ENCODE assay signal across 10 mouse cellular contexts in genomic region chr2:158339948-158340564, GRCm38 (mm10). TPM values are rescaled to one million over a fixed set of nuclear protein-coding genes. Genes with fewer than 3 reads are reported as not detected.
DNase-seq lines count a peak whose midpoint lies in the region; ATAC-seq and TF ChIP-seq lines count a peak whose summit lies in the region.
"Had no signal": no experiment of that assay in that cellular context is flagged by ENCODE, and none has a peak within 500 bp of the region (broad histone marks: within the 10 kb centered on the region; RNA-seq: fewer than 3 reads in every experiment).

No protein-coding gene starts in this region.

- no peak for ATAC-seq in intestine, embryonic 14.5 days (replicated peaks; ENCODE audit: low FRiP score, low TSS enrichment, low read depth)
- no peak for ATAC-seq in intestine, embryonic 16.5 days
- ATAC-seq in midbrain, embryonic 14.5 days (ENCODE audit: low FRiP score, low TSS enrichment): peak; percentile 60; the same call in 1 of the 2 replicates

- no peak overlapping the region for H3K27ac ChIP-seq in intestine, embryonic 14.5 days (ENCODE audit: low read depth)
- no peak overlapping the region for H3K27ac ChIP-seq in intestine, embryonic 16.5 days (ENCODE audit: low read length)
- H3K27ac ChIP-seq in ES-Bruce4 (ENCODE audit: insufficient read depth, low read length): no peak overlapping the region
- peak overlapping the region; percentile 56; the same call in 1 of the 2 replicates for H3K27ac ChIP-seq in midbrain, embryonic 14.5 days (replicated peaks; ENCODE audit: low read depth, low read length)
- H3K27ac ChIP-seq: embryonic facial prominence, embryonic 13.5 days; limb, embryonic 15.5 days had no signal

- no peaks in the 10 kb centered on the region for H3K27me3 ChIP-seq in intestine, embryonic 14.5 days (replicated peaks; ENCODE audit: control insufficient read depth, insufficient read depth, low read length)
- no peaks in the 10 kb centered on the region for H3K27me3 ChIP-seq in intestine, embryonic 16.5 days (replicated peaks; ENCODE audit: control insufficient read depth, insufficient read depth, low read length)
- H3K27me3 ChIP-seq in ES-Bruce4 (ENCODE audit: control insufficient read depth, insufficient read depth, low read length, poor library complexity, severe bottlenecking): no peaks in the 10 kb centered on the region
- no peaks in the 10 kb centered on the region for H3K27me3 ChIP-seq in midbrain, embryonic 14.5 days (ENCODE audit: control insufficient read depth, insufficient read depth, low read length)
- H3K27me3 ChIP-seq: limb, embryonic 15.5 days had no signal

- H3K4me3 ChIP-seq in intestine, embryonic 14.5 days (ENCODE audit: low read depth, low read length): no peak overlapping the region
- H3K4me3 ChIP-seq in intestine, embryonic 16.5 days (ENCODE audit: low read length): no peak overlapping the region
- no peak overlapping the region for H3K4me3 ChIP-seq in ES-Bruce4 (ENCODE audit: low read depth, low read length)
- H3K4me3 ChIP-seq in midbrain, embryonic 14.5 days (replicated peaks; ENCODE audit: low read depth, low read length): no peak overlapping the region
- H3K4me3 ChIP-seq: embryonic facial prominence, embryonic 13.5 days; limb, embryonic 15.5 days had no signal

- DNase-seq in intestine, embryonic 14.5 days (ENCODE audit: low spot score): peak; percentile 81
- DNase-seq in cerebellum, postnatal 10 days: peak; percentile 83 to 89
- DNase-seq in frontal cortex, postnatal 36 days (ENCODE audit: low spot score in 2 of 2): peak; percentile 56 to 60
- peak; percentile 68 to 72 for DNase-seq in left cerebral cortex, postnatal 14 days (ENCODE audit: low spot score in 2 of 2)
- DNase-seq in midbrain, embryonic 14.5 days: peak; percentile 87
- peak; percentile 63 for DNase-seq in thymus, postnatal 25 days

- H3K4me2 ChIP-seq in intestine, embryonic 14.5 days (ENCODE audit: low read length): no peak overlapping the region
- H3K4me2 ChIP-seq in intestine, embryonic 16.5 days (ENCODE audit: low read depth, low read length): no peak overlapping the region
- H3K4me2 ChIP-seq in midbrain, embryonic 14.5 days (ENCODE audit: low read length): no peak overlapping the region
- H3K4me2 ChIP-seq: embryonic facial prominence, embryonic 13.5 days; limb, embryonic 15.5 days had no signal

- H3K36me3 ChIP-seq in intestine, embryonic 14.5 days (ENCODE audit: control insufficient read depth, insufficient read depth, low read length): no peaks in the 10 kb centered on the region
- H3K36me3 ChIP-seq in intestine, embryonic 16.5 days (ENCODE audit: control insufficient read depth, insufficient read depth, low read length): no peaks in the 10 kb centered on the region
- H3K36me3 ChIP-seq in ES-Bruce4 (ENCODE audit: control insufficient read depth, insufficient read depth, low read length, poor library complexity, severe bottlenecking): no peaks in the 10 kb centered on the region
- no peaks in the 10 kb centered on the region for H3K36me3 ChIP-seq in midbrain, embryonic 14.5 days (ENCODE audit: control insufficient read depth, insufficient read depth, low read length)
- H3K36me3 ChIP-seq: embryonic facial prominence, embryonic 13.5 days; limb, embryonic 15.5 days had no signal

- no peaks in the 10 kb centered on the region for H3K9me3 ChIP-seq in intestine, embryonic 14.5 days (ENCODE audit: control insufficient read depth, low read length)
- no peaks in the 10 kb centered on the region for H3K9me3 ChIP-seq in intestine, embryonic 16.5 days (ENCODE audit: control insufficient read depth, low read length)
- no peaks in the 10 kb centered on the region for H3K9me3 ChIP-seq in ES-Bruce4 (replicated peaks; ENCODE audit: control insufficient read depth, insufficient read depth, low read length, poor library complexity, severe bottlenecking)
- H3K9me3 ChIP-seq in midbrain, embryonic 14.5 days (ENCODE audit: control insufficient read depth, low read length): no peaks in the 10 kb centered on the region
- H3K9me3 ChIP-seq: embryonic facial prominence, embryonic 13.5 days; limb, embryonic 15.5 days had no signal

- H3K4me1 ChIP-seq in intestine, embryonic 14.5 days (replicated peaks; ENCODE audit: control insufficient read depth, insufficient read depth, low read length): no peaks in the 10 kb centered on the region
- H3K4me1 ChIP-seq in intestine, embryonic 16.5 days (ENCODE audit: control insufficient read depth, insufficient read depth, low read length): no peaks in the 10 kb centered on the region
- H3K4me1 ChIP-seq in ES-Bruce4 (ENCODE audit: control insufficient read depth, insufficient read depth, low read length): no peaks in the 10 kb centered on the region
- H3K4me1 ChIP-seq in midbrain, embryonic 14.5 days (ENCODE audit: control insufficient read depth, insufficient read depth, low read length): 0 out of 2 replicates have a peak, but pooled peaks cover 2% of the 10 kb centered on the region
- H3K4me1 ChIP-seq: embryonic facial prominence, embryonic 13.5 days; limb, embryonic 15.5 days had no signal

- no peak overlapping the region for H3K9ac ChIP-seq in intestine, embryonic 14.5 days (ENCODE audit: low read length)
- H3K9ac ChIP-seq in intestine, embryonic 16.5 days (ENCODE audit: low read depth, low read length): no peak overlapping the region
- H3K9ac ChIP-seq in ES-Bruce4 (ENCODE audit: low read depth, poor library complexity, severe bottlenecking): no peak overlapping the region
- H3K9ac ChIP-seq in midbrain, embryonic 14.5 days (replicated peaks; ENCODE audit: low read length): no peak overlapping the region
- H3K9ac ChIP-seq: embryonic facial prominence, embryonic 13.5 days; limb, embryonic 15.5 days had no signal

- no peak for TF ChIP-seq EP300 in ES-Bruce4 (IDR thresholded peaks at IDR 0.05; ENCODE audit: insufficient read depth, low read depth, low read length)

- intact Hi-C loops in left cerebral cortex, postnatal 14 days (cut with DNase I): loop anchor here (5.0 to 10.0 kb wide), 4 partner anchors 58 to 275 kb away; no protein-coding TSS in a partner anchor

- TF ChIP-seq POLR2A in ES-Bruce4 (IDR thresholded peaks at IDR 0.05; ENCODE audit: insufficient read depth, low read length): no peak

- peak; percentile 90 for TF ChIP-seq CTCF in ES-Bruce4 (IDR thresholded peaks at IDR 0.05; ENCODE audit: low read depth, low read length)

- WGBS in intestine, embryonic 14.5 days: 44% methylated on average over 11 of the region's 11 CpGs
- 36% methylated on average over 11 of the region's 11 CpGs for WGBS in intestine, embryonic 16.5 days
- 37% methylated on average over 11 of the region's 11 CpGs for WGBS in midbrain, embryonic 14.5 days

RNA-seq across cellular contexts. Expression of gene Lbp, which starts 33.8 kb away (rescaled TPM):
- polyA plus RNA-seq in intestine, embryonic 14.5 days (2014; fragmentation: Nextera tagmentation; extraction: Ambion mirVana): 4.4 and 5.1 TPM in 2 replicates
- polyA plus RNA-seq in intestine, embryonic 16.5 days (2015; fragmentation: Nextera tagmentation; extraction: Ambion mirVana): 3.8 and 4.6 TPM in 2 replicates
- 0.43 and 0.46 TPM in 2 replicates for polyA plus RNA-seq in ES-Bruce4 (2011; ENCODE audit: insufficient read depth, insufficient read length, low read depth, missing spikeins)
- total RNA-seq in left cerebral cortex, postnatal 14 days (2021): 1 to 10 TPM; 3.4 to 4.5 TPM
- polyA plus RNA-seq in midbrain, embryonic 14.5 days (2014; fragmentation: Nextera tagmentation; extraction: Ambion mirVana): 1.2 and 2.2 TPM in 2 replicates

RNA-seq across cellular contexts. Expression of gene Snhg11, which starts 35.4 kb away (rescaled TPM):
- polyA plus RNA-seq in intestine, embryonic 14.5 days (2014; fragmentation: Nextera tagmentation; extraction: Ambion mirVana): 5.5 and 6.1 TPM in 2 replicates
- polyA plus RNA-seq in intestine, embryonic 16.5 days (2015; fragmentation: Nextera tagmentation; extraction: Ambion mirVana): 4.6 and 5.7 TPM in 2 replicates
- polyA plus RNA-seq in ES-Bruce4 (2011; ENCODE audit: insufficient read depth, insufficient read length, low read depth, missing spikeins): 39.8 and 41.0 TPM in 2 replicates
- 100 to 1,000 TPM; 568 to 604 TPM for total RNA-seq in left cerebral cortex, postnatal 14 days (2021)
- 225 and 337 TPM in 2 replicates for polyA plus RNA-seq in midbrain, embryonic 14.5 days (2014; fragmentation: Nextera tagmentation; extraction: Ambion mirVana)
